Mouse (Mus musculus) cerebellum, postnatal 10 days (tissue): ENCODE measurements around the gene Hsd17b3.

Experiments
- DNase-seq, 2 experiments: peaks; one replicate each; pipeline ENCODE4 v3.0.0; 2021; ENCODE audit warnings: mixed read lengths in 2 of 2

The Hsd17b3 gene

DNA sequence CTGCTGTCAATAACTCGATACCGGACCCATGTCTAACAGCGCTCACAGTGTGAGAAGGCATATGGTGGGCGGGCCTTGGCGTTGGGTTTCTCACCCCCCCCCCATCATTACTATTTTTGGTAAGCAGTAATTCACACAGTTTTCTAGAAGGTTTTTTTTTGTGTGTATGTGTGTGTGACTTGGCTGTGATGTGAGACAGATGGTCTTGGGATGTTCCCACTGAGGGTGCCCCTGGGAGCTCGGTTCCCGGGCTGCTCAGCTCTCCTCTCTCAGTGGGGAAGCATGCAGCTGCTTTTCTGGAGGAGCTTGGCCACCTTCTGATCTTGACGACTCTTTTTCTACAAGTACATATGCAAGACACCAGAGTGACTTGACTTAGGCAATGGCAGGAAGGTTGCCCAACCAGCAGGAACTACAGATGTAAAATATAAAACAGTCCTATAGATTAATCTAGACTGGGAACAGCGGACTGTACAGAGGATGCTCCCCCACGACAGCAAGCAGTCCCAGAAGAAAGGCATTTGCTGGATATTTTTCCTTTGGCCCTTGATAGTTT is 70.4 kb downstream of the Hsd17b3 start:
- DNase-seq, result peak; percentile 38 to 63

DNA sequence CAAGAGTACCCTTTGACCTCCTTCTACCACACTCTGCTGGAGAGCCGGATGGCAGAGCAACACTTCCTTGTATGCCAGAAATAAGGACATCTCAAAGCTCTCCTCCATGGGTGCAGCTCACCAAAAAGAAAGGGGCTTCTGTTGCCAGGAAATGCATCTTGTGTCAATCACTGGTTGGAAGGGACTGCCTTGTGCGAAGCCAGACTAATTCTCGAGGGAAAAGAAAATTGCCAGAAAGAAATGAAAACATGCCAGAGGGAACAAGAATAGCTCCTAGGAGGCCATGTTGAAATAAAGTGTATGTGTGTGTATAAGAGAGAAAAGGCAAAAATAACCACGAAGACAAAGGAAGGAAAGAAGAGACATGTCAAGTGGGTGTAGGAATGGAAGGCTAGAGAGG is 73.0 kb downstream of the Hsd17b3 start:
- no peak for DNase-seq

DNA sequence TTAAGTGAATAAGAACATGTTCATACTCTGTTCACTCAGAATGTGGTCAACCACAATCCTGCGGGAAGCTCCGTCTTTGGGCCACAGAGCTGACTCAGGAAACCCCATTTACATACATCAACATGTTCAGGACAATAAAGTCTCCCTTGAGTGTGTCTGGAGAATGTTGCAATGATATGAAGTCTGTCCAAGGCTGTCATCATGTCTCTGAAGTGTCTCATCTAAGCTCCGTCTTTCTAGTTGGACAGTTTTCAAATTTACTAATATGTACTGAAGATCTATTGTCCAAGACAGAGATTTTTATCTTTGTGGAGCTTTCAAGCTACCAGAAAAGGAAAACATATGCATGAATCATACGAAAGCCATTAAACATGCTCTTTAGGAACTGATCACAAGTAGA is 77.9 kb downstream of the Hsd17b3 start:
- DNase-seq, result no peak
